Mouse (Mus musculus) brain, embryonic 14.5 days (tissue): ENCODE results near the gene Syt8. TPM values are rescaled to one million over a fixed set of nuclear protein-coding genes. Genes with fewer than 3 reads are reported as not detected.

Experiments used
- DNase-seq: peaks from one replicate; pipeline ENCODE4 v3.0.0-alpha.2; 2011; ENCODE audit warnings: low read depth
- CTCF ChIP-seq: fragments of 200-500 bp; IDR thresholded peaks from 2 replicates; pipeline ENCODE4 v1.5.1; 2012; ENCODE audit warnings: inconsistent platforms, mild to moderate bottlenecking, moderate library complexity, borderline replicate concordance; ENCODE audit not compliant: insufficient read depth, insufficient read length; ENCODE audit errors: extremely low read depth
- POLR2A ChIP-seq: fragments of 200-500 bp; IDR thresholded peaks from 2 replicates; pipeline ENCODE4 v1.6.1; 2012; ENCODE audit warnings: mild to moderate bottlenecking, inconsistent platforms, borderline replicate concordance; ENCODE audit not compliant: poor library complexity, insufficient read depth, insufficient read length, severe bottlenecking; ENCODE audit errors: extremely low read depth
- polyA plus RNA-seq: library from polyadenylated mRNA; depleted of rRNA; stranded (reverse); fragments of >200 nt; gene quantifications from 2 replicates; pipeline ENCODE4 v1.2.3, GENCODE M21; 2012

The Syt8 gene
- polyA plus RNA-seq, 1 experiment: 0.44 TPM

- TF ChIP-seq CTCF (no peak), POLR2A (no peak)
- DNase-seq: no peak
Measured at GRCm38 (mm10) chr7:142437324-142437723, 2.7 kb downstream of the Syt8 start.

GRCm38 (mm10) chr7:142439966-142440365 is 5.3 kb downstream of the Syt8 start:
- TF ChIP-seq CTCF (no peak), POLR2A (no peak)

GRCm38 (mm10) chr7:142440657-142441114 is 6.0 kb downstream of the Syt8 start:
- TF ChIP-seq POLR2A: no peak
- peak; percentile 66; the same call in 1 of the 2 replicates for TF ChIP-seq CTCF
- DNase-seq: peak; percentile 74

More at GRCm38 (mm10) chr7:142439966-142440365, 5.3 kb downstream of the Syt8 start:
- DNase-seq: no peak

- DNase-seq: no peak
- no peak for TF ChIP-seq CTCF
- no peak for TF ChIP-seq POLR2A
Measured at GRCm38 (mm10) chr7:142441585-142441984, 6.9 kb downstream of the Syt8 start, which contains the start of gene Tnni2. TSS of gene Tnni2 (plus strand) at chr7:142441808.

- no peak for TF ChIP-seq POLR2A
- TF ChIP-seq CTCF: no peak
- no peak for DNase-seq
Measured at GRCm38 (mm10) chr7:142442081-142442907, 7.6 kb downstream of the Syt8 start.

GRCm38 (mm10) chr7:142442908-142443420 is 8.3 kb downstream of the Syt8 start:
- no peak for DNase-seq

GRCm38 (mm10) chr7:142443474-142443873 is 8.8 kb downstream of the Syt8 start:
- no peak for DNase-seq

More at GRCm38 (mm10) chr7:142442908-142443420, 8.3 kb downstream of the Syt8 start:
- TF ChIP-seq CTCF: no peak
- no peak for TF ChIP-seq POLR2A

GRCm38 (mm10) chr7:142444171-142444570 is 9.5 kb downstream of the Syt8 start:
- DNase-seq: no peak
- TF ChIP-seq CTCF: no peak
- TF ChIP-seq POLR2A: no peak

More at GRCm38 (mm10) chr7:142443474-142443873, 8.8 kb downstream of the Syt8 start:
- TF ChIP-seq POLR2A (no peak), CTCF (no peak)

- no peak for DNase-seq
- TF ChIP-seq CTCF: no peak
- TF ChIP-seq POLR2A: no peak
Measured at GRCm38 (mm10) chr7:142445324-142445723, 10.7 kb downstream of the Syt8 start.

GRCm38 (mm10) chr7:142446264-142446663 is 11.6 kb downstream of the Syt8 start:
- no peak for DNase-seq
- TF ChIP-seq POLR2A: no peak
- TF ChIP-seq CTCF: no peak

- no peak for DNase-seq
- no peak for TF ChIP-seq POLR2A
- TF ChIP-seq CTCF: no peak
Measured at GRCm38 (mm10) chr7:142449038-142449617, 14.5 kb downstream of the Syt8 start.

GRCm38 (mm10) chr7:142454706-142455105 is 20.1 kb downstream of the Syt8 start:
- TF ChIP-seq CTCF: no peak
- no peak for TF ChIP-seq POLR2A
- no peak for DNase-seq

- no peak for TF ChIP-seq CTCF
- no peak for TF ChIP-seq POLR2A
- DNase-seq: no peak
Measured at GRCm38 (mm10) chr7:142455251-142455650, 20.6 kb downstream of the Syt8 start.
